Mouse (Mus musculus): ENCODE data around the gene Etl4.

DNA sequence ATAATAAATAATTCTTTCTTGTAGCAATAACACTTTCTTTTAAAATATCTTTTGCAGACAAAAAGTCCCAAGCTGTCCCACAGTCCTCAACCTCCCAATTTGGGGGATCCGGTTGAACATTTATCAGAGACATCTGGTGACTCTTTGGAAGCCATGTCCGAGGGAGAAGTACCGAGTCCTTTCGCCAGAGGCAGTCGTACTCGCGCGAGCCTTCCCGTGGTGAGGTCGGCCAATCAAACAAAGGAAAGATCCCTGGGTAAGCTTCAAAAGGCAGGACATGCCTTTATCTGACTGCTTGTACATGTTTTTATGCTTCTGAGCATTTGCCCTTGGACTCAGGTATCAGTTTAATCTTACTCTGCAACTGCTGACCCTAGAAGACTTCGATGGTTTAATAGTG lies 752.3 kb downstream of the Etl4 start:
- no peak for TF ChIP-seq CTCF (IDR thresholded peaks at IDR 0.05; ENCODE audit: low read depth)
- TF ChIP-seq EP300 (IDR thresholded peaks at IDR 0.05; ENCODE audit: low read depth) = no peak

Data from liver, embryonic 14.5 days (tissue).